Mouse (Mus musculus) left cerebral cortex, postnatal 36 days (tissue): ENCODE measurements around the gene Idh3a. TPM values are rescaled to one million over a fixed set of nuclear protein-coding genes. Genes with fewer than 3 reads are reported as not detected.
"Not testable (repeated sequence)": the region's sequence is repeated elsewhere in the genome, so short reads cannot be mapped to it uniquely, and the experiment has no call there.

ENCODE experiments used
- DNase-seq, 2 experiments: peaks; one replicate each; pipeline ENCODE4 v3.0.0; 2021 to 2022; ENCODE audit warnings: low spot score in 2 of 2, mixed read lengths in 1 of 2
- intact Hi-C: fragments of 180-260 bp; cut with DNase I; formaldehyde crosslinking; loops from one replicate; pipeline ENCODE4 v1.15.1; 2025
- total RNA-seq, 2 experiments: library from RNA; stranded (reverse); gene quantifications; 2 replicates each; pipeline ENCODE4 v1.2.3; 2021

Idh3a gene
- total RNA-seq, 2 experiments from 2014 or later: 181 to 197 TPM

GRCm38 (mm10) chr9:54584127-54584526 lies 2.0 kb upstream of the Idh3a start:
- DNase-seq, intact Hi-C loops: not testable (repeated sequence)

- intact Hi-C loops: no loop called here
- DNase-seq: no peak
These were observed 315 bp upstream of the Idh3a start for GRCm38 (mm10) chr9:54585839-54586198.

GRCm38 (mm10) chr9:54587863-54588262 lies 1.7 kb downstream of the Idh3a start:
- DNase-seq: no peak
- intact Hi-C loops: no loop called here

GRCm38 (mm10) chr9:54593652-54594051 lies 7.5 kb downstream of the Idh3a start:
- intact Hi-C loops, DNase-seq: not testable (repeated sequence)

- intact Hi-C loops: no loop called here
These were observed 10.8 kb downstream of the Idh3a start for GRCm38 (mm10) chr9:54596752-54597465.

GRCm38 (mm10) chr9:54602386-54602785 lies 16.3 kb downstream of the Idh3a start:
- DNase-seq: no peak
- intact Hi-C loops: no loop called here

More at GRCm38 (mm10) chr9:54596752-54597465, 10.8 kb downstream of the Idh3a start:
- no peak for DNase-seq

GRCm38 (mm10) chr9:54602916-54603315 lies 16.8 kb downstream of the Idh3a start:
- intact Hi-C loops: no loop called here
- no peak for DNase-seq

GRCm38 (mm10) chr9:54604131-54604654 lies 18.1 kb downstream of the Idh3a start:
- DNase-seq: no peak
- intact Hi-C loops: no loop called here

GRCm38 (mm10) chr9:54604886-54605285 lies 18.8 kb downstream of the Idh3a start:
- peak in 1 of 2 experiments; percentile 22 for DNase-seq
- intact Hi-C loops: no loop called here

- intact Hi-C loops: loop anchor here (1.0 to 10.0 kb wide), 2 partner anchors 64 to 212 kb away; no protein-coding TSS in a partner anchor
- no peak for DNase-seq
These were observed 26.7 kb downstream of the Idh3a start for GRCm38 (mm10) chr9:54612781-54613191.

GRCm38 (mm10) chr9:54614182-54614850 lies 28.2 kb downstream of the Idh3a start:
- intact Hi-C loops: loop anchor here (10.0 kb wide), 1 partner anchor 210 kb away; no protein-coding TSS in a partner anchor
- no peak for DNase-seq

GRCm38 (mm10) chr9:54627240-54627639 lies 41.1 kb downstream of the Idh3a start:
- intact Hi-C loops: no loop called here

GRCm38 (mm10) chr9:54628752-54629151 lies 42.6 kb downstream of the Idh3a start:
- DNase-seq: no peak
- intact Hi-C loops: no loop called here

More at GRCm38 (mm10) chr9:54627240-54627639, 41.1 kb downstream of the Idh3a start:
- no peak for DNase-seq

- intact Hi-C loops: no loop called here
- no peak for DNase-seq
These were observed 43.6 kb downstream of the Idh3a start for GRCm38 (mm10) chr9:54629613-54630261.

- DNase-seq: no peak
- intact Hi-C loops: no loop called here
These were observed 44.8 kb downstream of the Idh3a start for GRCm38 (mm10) chr9:54630905-54631304.

GRCm38 (mm10) chr9:54633401-54633800 lies 47.3 kb downstream of the Idh3a start:
- no peak for DNase-seq
- intact Hi-C loops: no loop called here

GRCm38 (mm10) chr9:54637510-54638314 lies 51.6 kb downstream of the Idh3a start:
- no peak for DNase-seq
- intact Hi-C loops: no loop called here

- intact Hi-C loops: no loop called here
- no peak for DNase-seq
These were observed 53.1 kb downstream of the Idh3a start for GRCm38 (mm10) chr9:54639192-54639591.

- intact Hi-C loops: no loop called here
These were observed 55.4 kb downstream of the Idh3a start for GRCm38 (mm10) chr9:54641548-54641947.

More at GRCm38 (mm10) chr9:54641548-54641947, 55.4 kb downstream of the Idh3a start:
- DNase-seq: no peak
